Mouse (Mus musculus): ENCODE measurements at regions not wholly inside any gene's neighbourhood (a gene's known extent, or its start where the extent isn't known, plus 50 kb on each side); places are given as distances from the start of the nearest gene placed in this dataset.
A peak's percentile ranks its signal among the peaks of the same experiment; 100 is the strongest.

DNA sequence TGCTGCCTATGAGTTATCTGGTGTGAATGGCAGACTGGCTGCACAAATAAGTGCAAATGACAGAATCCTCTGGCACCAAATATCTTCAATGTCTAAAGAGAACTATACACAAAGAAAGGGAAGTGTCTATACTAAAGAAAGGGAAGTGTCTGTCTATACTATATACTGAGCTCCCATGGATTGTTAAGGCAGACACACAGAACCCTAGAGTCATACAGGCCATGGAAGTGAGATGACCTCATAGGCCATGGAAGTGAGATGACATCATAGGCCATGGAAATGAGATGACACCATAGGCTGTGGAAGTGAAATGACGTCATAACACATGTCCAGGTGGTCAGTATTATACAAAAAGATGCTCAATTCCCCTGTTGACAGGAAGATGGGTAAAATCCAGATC is 82.7 kb upstream of the Foxq1 start:
- DNase-seq (ENCODE audit: extremely low read depth, insufficient read length, low spot score), result no peak

- no peak for DNase-seq (ENCODE audit: extremely low read depth, insufficient read length, low spot score)
Measured at GRCm38 (mm10) chr13:31475845-31476244, 80.1 kb upstream of the Foxq1 start.

GRCm38 (mm10) chr13:31477171-31477867 is 78.6 kb upstream of the Foxq1 start:
- DNase-seq (ENCODE audit: extremely low read depth, insufficient read length, low spot score), result no peak

DNA sequence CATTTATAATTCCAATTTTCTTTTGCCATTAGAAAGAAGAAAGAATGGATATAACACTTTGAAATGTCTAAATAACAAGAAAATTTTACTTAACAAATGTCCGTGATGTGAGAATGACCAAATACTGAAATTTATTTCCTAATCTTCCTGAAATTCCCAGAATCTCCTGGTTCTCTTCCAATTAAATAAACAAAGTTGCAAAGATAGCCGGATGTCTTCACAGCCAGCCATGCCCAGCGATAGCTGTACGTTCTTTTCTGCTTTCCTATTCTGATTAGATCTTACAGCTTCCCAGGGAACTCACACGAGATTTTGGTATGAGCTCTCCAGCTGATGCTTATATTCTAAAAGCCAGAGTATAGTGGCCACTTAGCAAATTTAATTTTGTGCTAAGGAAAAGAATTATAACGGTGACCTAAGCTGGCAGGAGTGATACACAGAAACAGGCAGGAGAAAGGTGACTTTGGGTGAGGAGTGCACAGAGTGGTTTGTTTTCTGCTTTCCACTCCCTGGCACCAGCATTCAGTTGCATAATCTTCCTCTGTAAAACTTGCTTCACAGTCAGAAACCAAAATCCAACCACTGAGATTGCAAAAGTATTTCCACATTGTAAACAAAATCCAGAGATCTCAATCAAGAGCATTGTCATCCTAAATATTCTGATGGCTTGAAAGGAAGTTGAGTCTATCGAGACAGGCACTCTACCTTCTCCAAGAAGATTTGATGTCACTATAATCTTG is 74.7 kb upstream of the Foxq1 start:
- DNase-seq (ENCODE audit: extremely low read depth, insufficient read length, low spot score), result peak; percentile 10

DNA sequence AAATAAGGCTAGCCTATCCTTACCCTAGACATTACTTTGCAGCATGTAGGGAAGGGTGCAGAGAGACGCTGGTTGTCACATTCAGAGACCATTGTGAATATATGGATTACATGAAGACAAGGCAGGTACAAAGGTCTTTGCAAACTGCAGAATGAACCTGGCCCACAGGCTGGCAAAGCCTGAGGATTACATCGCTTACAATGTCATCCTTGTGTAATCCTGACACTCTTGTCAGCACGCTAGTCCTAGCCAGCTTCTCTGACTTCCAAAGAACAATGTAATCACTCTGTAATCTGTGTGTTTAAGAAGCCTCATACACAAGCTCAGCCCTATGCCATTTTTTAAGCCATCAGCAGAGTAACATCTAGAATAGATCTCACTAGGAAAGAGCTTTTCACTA is 69.6 kb upstream of the Foxq1 start:
- DNase-seq (ENCODE audit: extremely low read depth, insufficient read length, low spot score), result no peak

DNA sequence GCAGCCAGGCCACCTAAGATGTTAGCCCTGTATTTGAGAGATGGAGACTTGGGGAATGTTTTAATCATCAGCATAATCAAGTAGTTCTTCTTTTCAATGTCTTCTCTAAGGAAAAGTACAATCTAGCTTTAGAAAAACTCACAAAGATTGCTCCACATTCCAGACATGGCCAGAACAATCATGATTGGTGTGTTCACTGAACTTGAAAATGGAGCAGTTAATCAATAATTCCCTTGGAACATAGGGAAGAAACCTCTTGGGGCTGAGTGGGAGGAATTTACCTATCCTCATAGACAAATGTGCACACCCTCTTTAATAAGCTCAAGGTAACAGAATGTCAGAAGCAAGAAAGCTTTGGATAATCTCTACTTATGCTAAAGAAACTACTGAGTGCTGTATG is 67.7 kb upstream of the Foxq1 start:
- DNase-seq (ENCODE audit: extremely low read depth, insufficient read length, low spot score), result no peak

DNA sequence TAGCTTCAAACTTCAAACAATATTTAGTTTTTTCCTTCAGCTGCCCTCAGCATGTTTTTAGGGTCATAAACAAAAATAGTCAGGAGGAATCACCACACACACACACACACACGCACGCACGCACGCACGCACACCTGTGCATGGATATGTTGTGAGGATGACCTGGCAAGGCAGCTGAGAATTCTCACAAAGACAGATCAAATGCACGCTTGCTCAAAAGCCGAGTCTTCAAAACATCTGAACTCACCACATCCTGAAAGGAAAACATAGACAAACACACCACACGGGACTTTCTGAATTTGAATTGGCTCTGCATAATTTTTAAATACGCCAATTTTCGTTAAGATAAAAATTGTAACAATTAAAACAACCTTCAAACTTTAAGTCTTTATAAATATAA is 52.7 kb upstream of the Foxq1 start:
- no peak for DNase-seq (ENCODE audit: extremely low read depth, insufficient read length, low spot score)

- no peak for DNase-seq (ENCODE audit: extremely low read depth, insufficient read length, low spot score)
Measured at GRCm38 (mm10) chr13:31503832-31504231, 52.1 kb upstream of the Foxq1 start.

GRCm38 (mm10) chr13:31504316-31504715 is 51.6 kb upstream of the Foxq1 start:
- peak; percentile 42 for DNase-seq (ENCODE audit: extremely low read depth, insufficient read length, low spot score)

DNA sequence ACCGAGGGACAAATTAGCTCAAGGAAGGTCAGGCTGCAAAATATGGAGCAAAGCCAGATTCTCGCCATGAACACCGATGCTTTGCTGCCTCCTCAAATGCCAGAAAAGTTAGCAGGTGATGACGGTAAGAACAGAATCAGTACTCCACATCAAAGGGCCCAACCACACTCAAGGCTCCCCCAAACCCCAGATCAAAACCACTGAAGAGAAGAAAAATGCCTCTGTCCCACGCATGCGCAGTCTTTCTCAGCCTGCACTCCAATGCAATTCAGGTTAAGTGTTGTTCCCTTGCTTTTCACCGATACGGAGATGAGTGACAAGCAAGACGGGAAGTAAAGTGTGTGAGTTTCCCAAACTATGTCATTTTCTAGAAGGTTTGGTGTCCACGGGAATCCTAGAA is 50.5 kb upstream of the Foxq1 start:
- DNase-seq (ENCODE audit: extremely low read depth, insufficient read length, low spot score), result no peak
